ENCODE assay signal across 10 mouse cellular contexts in genomic region chr10:24622586-24622985, GRCm38 (mm10). TPM values are rescaled to one million over a fixed set of nuclear protein-coding genes. Genes with fewer than 3 reads are reported as not detected.
DNase-seq lines count a peak whose midpoint lies in the region; ATAC-seq and TF ChIP-seq lines count a peak whose summit lies in the region.
"Had no signal": no experiment of that assay in that cellular context is flagged by ENCODE, and none has a peak within 500 bp of the region (broad histone marks: within the 10 kb centered on the region; RNA-seq: fewer than 3 reads in every experiment).

No protein-coding gene starts in this region.

- H3K4me1 ChIP-seq in heart, embryonic 10.5 days: no peaks in the 10 kb centered on the region
- H3K4me1 ChIP-seq in bone marrow macrophage, adult 2 months (ENCODE audit: control insufficient read depth, insufficient read depth, low read length): no peaks in the 10 kb centered on the region
- H3K4me1 ChIP-seq: embryonic facial prominence, embryonic 12.5 days had no signal

- no peak for TF ChIP-seq POLR2A in bone marrow macrophage, adult 2 months (IDR thresholded peaks at IDR 0.05; ENCODE audit: borderline replicate concordance, low read depth, low read length)

- TF ChIP-seq CTCF in bone marrow macrophage, adult 2 months (IDR thresholded peaks at IDR 0.05; ENCODE audit: low read depth, low read length): peak; percentile 100

- H3K36me3 ChIP-seq in heart, embryonic 10.5 days: no peaks in the 10 kb centered on the region
- H3K36me3 ChIP-seq in splenic B cell, adult 2 months (ENCODE audit: control insufficient read depth, insufficient read depth, low read length, poor library complexity, severe bottlenecking): no peaks in the 10 kb centered on the region
- H3K36me3 ChIP-seq: embryonic facial prominence, embryonic 12.5 days; midbrain, embryonic 12.5 days had no signal

- peak; percentile 93 for ATAC-seq in megakaryocyte progenitor cell, adult 5-6 weeks (replicated peaks; ENCODE audit: poor library complexity)

- WGBS in heart, embryonic 10.5 days: 22% methylated on average over 7 of the region's 7 CpGs

- H3K27me3 ChIP-seq in heart, embryonic 10.5 days (ENCODE audit: insufficient read depth, poor library complexity, severe bottlenecking): peaks cover 4% of the 10 kb centered on the region; the same call in 1 of the 2 replicates
- H3K27me3 ChIP-seq in splenic B cell, adult 2 months (ENCODE audit: control insufficient read depth, insufficient read depth, low read length, poor library complexity, severe bottlenecking): no peaks in the 10 kb centered on the region
- H3K27me3 ChIP-seq: embryonic facial prominence, embryonic 12.5 days; midbrain, embryonic 12.5 days had no signal

- H3K4me3 ChIP-seq in heart, embryonic 10.5 days: no peak overlapping the region
- no peak overlapping the region for H3K4me3 ChIP-seq in bone marrow macrophage, adult 2 months (ENCODE audit: insufficient read depth, low read length)
- H3K4me3 ChIP-seq: embryonic facial prominence, embryonic 12.5 days; midbrain, embryonic 12.5 days had no signal

- DNase-seq in heart, adult 18-20 months: peak; percentile 76 to 93
- no peak for DNase-seq in heart, embryonic 10.5 days (ENCODE audit: low spot score)
- peak; percentile 93 for DNase-seq in CD4-positive, CD25-positive, alpha-beta regulatory T cell, adult 2 months (ENCODE audit: low read depth, low spot score)
- peak; percentile 71 for DNase-seq in forelimb bud, embryonic 11.5 days (ENCODE audit: low read depth, low spot score)
- peak; percentile 77 to 92 for DNase-seq in kidney, postnatal 25 days
- peak; percentile 90 for DNase-seq in splenic B cell, adult 2 months (ENCODE audit: low read depth, low spot score)

- H3K27ac ChIP-seq in heart, embryonic 10.5 days: no peak overlapping the region
- H3K27ac ChIP-seq in bone marrow macrophage, adult 2 months (ENCODE audit: insufficient read depth, low read depth, low read length): no peak overlapping the region
- H3K27ac ChIP-seq: embryonic facial prominence, embryonic 12.5 days; midbrain, embryonic 12.5 days had no signal

- no peaks in the 10 kb centered on the region for H3K9me3 ChIP-seq in heart, embryonic 10.5 days
- H3K9me3 ChIP-seq: embryonic facial prominence, embryonic 12.5 days; midbrain, embryonic 12.5 days had no signal

RNA-seq across cellular contexts. Expression of gene Ccn2, which starts 27.3 kb away (rescaled TPM):
- total RNA-seq in heart, adult 18-20 months (2021): 100 to 1,000 TPM; 120 to 129 TPM
- 20.5 and 32.0 TPM in 2 replicates for polyA plus RNA-seq in heart, embryonic 10.5 days (2016; fragmentation: Nextera tagmentation; extraction: Ambion mirVana)
- polyA plus RNA-seq in bone marrow macrophage, adult 2 months (2012; ENCODE audit: insufficient read depth, insufficient read length, missing spikeins): 6.7 and 8.6 TPM in 2 replicates
- not detected in 2 replicates for total RNA-seq in megakaryocyte progenitor cell, adult 5-6 weeks (2015)
- not detected in 2 replicates for total RNA-seq in megakaryocyte progenitor cell, adult 5-6 weeks (2017)

Comparison
In these comparisons a context has a peak if more than half of its experiments do, and no peak if none do; other contexts are left out.
1. RNA of gene Ccn2, which starts 27.3 kb away (total RNA-seq): 120 to 129 TPM in heart, adult 18-20 months; not detected in megakaryocyte progenitor cell, adult 5-6 weeks; every median in the first group is over 100 times any median in the second.